Mouse (Mus musculus) E14TG2a.4 (cell line): Measurements from ENCODE around the gene Pik3c2a.

Source experiments
- H3K27me3 ChIP-seq: 2 replicates; pipeline ENCODE4 v1.6.1; 2014; ENCODE audit warnings: low read length, control low read depth; ENCODE audit not compliant: insufficient read depth
- H3K36me3 ChIP-seq: 2 replicates; pipeline ENCODE4 v1.6.1; 2014; ENCODE audit warnings: low read length, control low read depth; ENCODE audit not compliant: insufficient read depth
- H3K4me1 ChIP-seq: replicated peaks from 2 replicates; pipeline ENCODE4 v1.6.1; 2014; ENCODE audit warnings: low read depth, low read length, control low read depth
- H3K4me3 ChIP-seq: replicated peaks from 2 replicates; pipeline ENCODE4 v1.5.1; 2014; ENCODE audit warnings: mild to moderate bottlenecking, low read length
- H3K9me3 ChIP-seq: 2 replicates; pipeline ENCODE4 v1.6.1; 2014; ENCODE audit warnings: low read length, control low read depth
- CTCF ChIP-seq: conservative IDR thresholded peaks from 2 replicates; pipeline ENCODE4 v1.5.1; 2014; ENCODE audit warnings: low read length
- NANOG ChIP-seq: IDR thresholded peaks from 2 replicates; pipeline ENCODE4 v1.6.1; 2014; ENCODE audit warnings: borderline replicate concordance, low read length, mixed read lengths
- POU5F1 ChIP-seq: IDR thresholded peaks from 2 replicates; pipeline ENCODE4 v1.6.1; 2014; ENCODE audit warnings: low read length, borderline replicate concordance

Gene Pik3c2a

GRCm38 (mm10) chr7:116309456-116309855 is 133.8 kb downstream of the Pik3c2a start:
- H3K9me3 ChIP-seq, result no peaks in the 10 kb centered on the region
- no peak for TF ChIP-seq CTCF
- TF ChIP-seq NANOG, result no peak
- TF ChIP-seq POU5F1, result no peak
- H3K36me3 ChIP-seq, result peaks cover 8% of the 10 kb centered on the region
- peaks cover 21% of the 10 kb centered on the region for H3K4me1 ChIP-seq
- H3K4me3 ChIP-seq, result peak overlapping the region; percentile 53
- no peaks in the 10 kb centered on the region for H3K27me3 ChIP-seq

GRCm38 (mm10) chr7:116308632-116308991 is 134.6 kb downstream of the Pik3c2a start:
- TF ChIP-seq POU5F1, result no peak
- no peak for TF ChIP-seq CTCF
- no peak for TF ChIP-seq NANOG
- Histone ChIP-seq H3K4me3 (peak overlapping the region; percentile 97), H3K27me3 (no peaks in the 10 kb centered on the region), H3K36me3 (peaks cover 13% of the 10 kb centered on the region), H3K9me3 (no peaks in the 10 kb centered on the region), H3K4me1 (peaks cover 29% of the 10 kb centered on the region)

- Histone ChIP-seq H3K4me3 (peak within 1 kb of the TSS; percentile 97), H3K9me3 (no peaks in the 10 kb centered on the region), H3K27me3 (no peaks in the 10 kb centered on the region), H3K36me3 (peaks cover 13% of the 10 kb centered on the region), H3K4me1 (peaks cover 33% of the 10 kb centered on the region)
- no peak for TF ChIP-seq POU5F1
- no peak for TF ChIP-seq NANOG
- no peak for TF ChIP-seq CTCF
Observed at GRCm38 (mm10) chr7:116307871-116308631, 135.2 kb downstream of the Pik3c2a start, which contains the start of gene Plekha7. Gene Plekha7, minus strand, starts transcription at chr7:116308376.

- Histone ChIP-seq H3K27me3 (no peaks in the 10 kb centered on the region), H3K4me1 (peaks cover 40% of the 10 kb centered on the region), H3K36me3 (peaks cover 13% of the 10 kb centered on the region), H3K4me3 (peak overlapping the region; percentile 97), H3K9me3 (no peaks in the 10 kb centered on the region)
- TF ChIP-seq NANOG (no peak), CTCF (no peak), POU5F1 (no peak)
Observed at GRCm38 (mm10) chr7:116307099-116307870, 136.0 kb downstream of the Pik3c2a start.

- peaks cover 13% of the 10 kb centered on the region for H3K36me3 ChIP-seq
- no peaks in the 10 kb centered on the region for H3K27me3 ChIP-seq
- TF ChIP-seq CTCF (no peak), POU5F1 (peak; percentile 42; the same call in 1 of the 2 replicates), NANOG (0 out of 2 replicates have a peak, but pooled peaks have one; percentile 39)
- no peaks in the 10 kb centered on the region for H3K9me3 ChIP-seq
- H3K4me1 ChIP-seq, result peaks cover 46% of the 10 kb centered on the region
- H3K4me3 ChIP-seq, result peak overlapping the region; percentile 97
Observed at GRCm38 (mm10) chr7:116306601-116307000, 136.6 kb downstream of the Pik3c2a start.

GRCm38 (mm10) chr7:116301661-116302311 is 141.5 kb downstream of the Pik3c2a start:
- Histone ChIP-seq H3K36me3 (peaks cover 29% of the 10 kb centered on the region), H3K4me1 (peaks cover 83% of the 10 kb centered on the region), H3K9me3 (no peaks in the 10 kb centered on the region), H3K27me3 (no peaks in the 10 kb centered on the region), H3K4me3 (peak overlapping the region; percentile 52)
- TF ChIP-seq NANOG, result no peak
- TF ChIP-seq POU5F1, result no peak
- no peak for TF ChIP-seq CTCF

GRCm38 (mm10) chr7:116301144-116301543 is 142.1 kb downstream of the Pik3c2a start:
- peaks cover 29% of the 10 kb centered on the region for H3K36me3 ChIP-seq
- no peaks in the 10 kb centered on the region for H3K27me3 ChIP-seq
- H3K4me3 ChIP-seq, result peak overlapping the region; percentile 52
- peaks cover 78% of the 10 kb centered on the region for H3K4me1 ChIP-seq
- no peaks in the 10 kb centered on the region for H3K9me3 ChIP-seq
- no peak for TF ChIP-seq POU5F1
- TF ChIP-seq NANOG, result no peak
- TF ChIP-seq CTCF, result no peak

GRCm38 (mm10) chr7:116298851-116299250 is 144.4 kb downstream of the Pik3c2a start:
- no peaks in the 10 kb centered on the region for H3K27me3 ChIP-seq
- TF ChIP-seq CTCF, result no peak
- no peak for TF ChIP-seq NANOG
- TF ChIP-seq POU5F1, result no peak
- peaks cover 81% of the 10 kb centered on the region for H3K4me1 ChIP-seq
- H3K9me3 ChIP-seq, result no peaks in the 10 kb centered on the region
- H3K4me3 ChIP-seq, result no peak overlapping the region
- peaks cover 34% of the 10 kb centered on the region for H3K36me3 ChIP-seq
